Mouse (Mus musculus): ENCODE measurements around the gene Ksr1. TPM values are rescaled to one million over a fixed set of nuclear protein-coding genes. Genes with fewer than 3 reads are reported as not detected.

Gene Ksr1
- polyA plus RNA-seq, 1 experiment from 2014 or later, result 3.3 TPM

DNA sequence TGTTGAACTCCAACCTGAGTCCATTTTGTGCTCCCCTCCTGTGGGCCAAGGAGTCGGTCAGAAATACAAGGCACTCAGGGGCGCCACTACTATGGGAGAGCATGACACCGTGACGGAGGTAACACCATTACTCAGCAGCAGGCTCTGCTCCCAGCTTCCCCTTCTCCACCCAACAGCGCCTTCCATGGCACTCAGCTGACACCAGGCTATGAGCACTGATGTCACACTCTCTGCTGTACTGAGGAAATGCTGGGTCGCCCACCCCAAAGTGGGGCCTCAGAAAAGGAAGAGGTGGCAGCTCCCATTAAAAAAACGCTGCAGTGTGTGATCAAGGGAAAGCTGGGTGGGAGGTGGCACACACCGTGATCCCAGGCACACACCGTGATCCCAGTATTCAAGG, 101.0 kb downstream of the Ksr1 start:
- no peak overlapping the region for H3K27ac ChIP-seq (ENCODE audit: low read length)
- ATAC-seq (ENCODE audit: low read depth), result no peak
- peaks cover 16% of the 10 kb centered on the region for H3K36me3 ChIP-seq (ENCODE audit: control insufficient read depth, insufficient read depth, low read length)
- H3K9ac ChIP-seq (ENCODE audit: low read length), result no peak overlapping the region
- WGBS, result 88% methylated on average over 9 of the region's 9 CpGs
- no peak overlapping the region for H3K4me2 ChIP-seq (ENCODE audit: low read depth, low read length)
- no peak overlapping the region for H3K4me3 ChIP-seq (ENCODE audit: low read length)
- H3K4me1 ChIP-seq (replicated peaks; ENCODE audit: control insufficient read depth, insufficient read depth, low read length), result no peaks in the 10 kb centered on the region; the same call in 1 of the 2 replicates
- H3K9me3 ChIP-seq (ENCODE audit: control insufficient read depth, low read length), result 0 out of 2 replicates have a peak, but pooled peaks cover 3% of the 10 kb centered on the region
- no peaks in the 10 kb centered on the region for H3K27me3 ChIP-seq (ENCODE audit: control insufficient read depth, insufficient read depth, low read depth, low read length)

DNA sequence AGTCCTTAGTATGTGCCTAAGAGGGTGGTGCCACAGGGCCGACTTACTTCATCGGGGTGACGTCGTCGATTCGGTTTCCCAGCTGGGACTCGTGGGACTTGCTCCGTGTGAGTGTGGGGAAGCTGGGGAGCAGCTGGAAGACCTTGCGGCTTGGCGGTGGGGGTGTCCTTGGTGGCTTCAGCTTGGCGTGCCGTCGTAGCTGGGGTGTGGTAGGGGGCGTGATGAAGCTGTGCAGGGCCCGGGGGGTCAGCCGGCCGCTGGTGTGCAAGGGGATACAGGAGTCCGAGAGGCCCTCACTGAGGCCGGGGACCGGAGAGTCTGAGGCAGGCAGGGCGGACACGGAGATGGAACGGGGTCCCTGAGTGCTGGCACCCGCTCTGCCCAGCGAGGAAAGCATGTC, 101.4 kb downstream of the Ksr1 start:
- no peak for ATAC-seq (ENCODE audit: low read depth)
- H3K9ac ChIP-seq (ENCODE audit: low read length), result no peak overlapping the region
- H3K27me3 ChIP-seq (ENCODE audit: control insufficient read depth, insufficient read depth, low read depth, low read length), result no peaks in the 10 kb centered on the region
- H3K36me3 ChIP-seq (ENCODE audit: control insufficient read depth, insufficient read depth, low read length), result peaks cover 16% of the 10 kb centered on the region
- 0 out of 2 replicates have a peak, but pooled peaks cover 3% of the 10 kb centered on the region for H3K9me3 ChIP-seq (ENCODE audit: control insufficient read depth, low read length)
- H3K27ac ChIP-seq (ENCODE audit: low read length), result no peak overlapping the region
- H3K4me1 ChIP-seq (replicated peaks; ENCODE audit: control insufficient read depth, insufficient read depth, low read length), result no peaks in the 10 kb centered on the region; the same call in 1 of the 2 replicates
- no peak overlapping the region for H3K4me2 ChIP-seq (ENCODE audit: low read depth, low read length)
- WGBS, result 89% methylated on average over 25 of the region's 25 CpGs
- H3K4me3 ChIP-seq (ENCODE audit: low read length), result no peak overlapping the region

DNA sequence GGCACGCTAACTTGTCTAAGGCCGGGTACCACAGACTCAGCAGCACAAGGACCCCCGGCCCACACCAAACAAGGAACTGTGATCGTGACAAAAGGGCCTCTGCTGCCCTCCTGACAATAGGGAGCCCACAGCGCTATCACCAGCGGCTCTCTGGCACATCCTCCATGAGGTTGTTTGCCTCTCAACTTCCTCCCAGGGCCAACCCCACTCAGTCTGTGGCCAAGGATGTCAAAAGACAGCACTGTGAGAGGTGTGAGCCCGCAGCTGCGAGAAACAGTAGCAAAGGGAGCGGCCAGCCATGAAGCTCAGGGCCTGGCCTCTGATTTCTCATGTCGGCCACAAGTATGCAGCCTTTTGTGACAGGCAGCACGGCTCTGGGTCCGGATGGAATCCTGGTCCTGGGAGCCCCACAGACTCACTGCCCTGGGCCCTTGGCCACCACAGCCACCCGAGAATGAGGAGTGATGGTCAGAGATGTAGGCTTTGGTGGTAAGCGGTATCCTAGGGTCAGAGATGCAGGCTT, 104.2 kb downstream of the Ksr1 start:
- H3K4me2 ChIP-seq (ENCODE audit: low read depth, low read length), result no peak overlapping the region
- no peak for ATAC-seq (ENCODE audit: low read depth)
- H3K4me3 ChIP-seq (ENCODE audit: low read length), result no peak overlapping the region
- H3K36me3 ChIP-seq (ENCODE audit: control insufficient read depth, insufficient read depth, low read length), result peaks cover 16% of the 10 kb centered on the region
- H3K9ac ChIP-seq (ENCODE audit: low read length), result no peak overlapping the region
- H3K27me3 ChIP-seq (ENCODE audit: control insufficient read depth, insufficient read depth, low read depth, low read length), result no peaks in the 10 kb centered on the region
- WGBS, result 68% methylated on average over 14 of the region's 14 CpGs
- H3K4me1 ChIP-seq (replicated peaks; ENCODE audit: control insufficient read depth, insufficient read depth, low read length), result peaks cover 3% of the 10 kb centered on the region
- no peak overlapping the region for H3K27ac ChIP-seq (ENCODE audit: low read length)
- no peaks in the 10 kb centered on the region for H3K9me3 ChIP-seq (ENCODE audit: control insufficient read depth, low read length)

DNA sequence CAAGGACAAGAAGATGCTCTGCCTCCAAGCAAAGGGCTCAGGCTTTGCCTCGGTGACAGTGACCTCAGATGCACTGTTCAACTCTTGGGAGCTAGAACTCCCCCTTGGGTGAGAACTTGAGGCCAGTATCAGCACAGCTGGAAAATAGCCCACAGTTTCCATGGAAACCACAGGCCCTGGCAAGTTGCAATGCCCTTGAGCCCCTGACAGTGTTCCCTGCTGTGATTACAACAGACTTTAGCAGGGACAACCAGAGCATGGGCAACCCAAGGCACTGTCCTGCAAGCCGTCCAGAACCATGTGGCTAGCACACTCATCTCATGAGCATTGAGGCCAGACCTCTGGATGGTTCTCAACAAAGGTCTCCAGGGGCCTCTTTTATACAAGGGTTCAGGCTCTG, 106.7 kb downstream of the Ksr1 start:
- Histone ChIP-seq H3K27me3 (ENCODE audit: control insufficient read depth, insufficient read depth, low read depth, low read length) (no peaks in the 10 kb centered on the region), H3K9me3 (ENCODE audit: control insufficient read depth, low read length) (no peaks in the 10 kb centered on the region), H3K27ac (ENCODE audit: low read length) (no peak overlapping the region), H3K4me2 (ENCODE audit: low read depth, low read length) (no peak overlapping the region), H3K4me3 (ENCODE audit: low read length) (no peak overlapping the region), H3K4me1 (replicated peaks; ENCODE audit: control insufficient read depth, insufficient read depth, low read length) (peaks cover 3% of the 10 kb centered on the region; the same call in 1 of the 2 replicates), H3K9ac (ENCODE audit: low read length) (no peak overlapping the region), H3K36me3 (ENCODE audit: control insufficient read depth, insufficient read depth, low read length) (peaks cover 14% of the 10 kb centered on the region)
- 0 out of 2 replicates have a peak, but pooled peaks have one; percentile 24 for ATAC-seq (ENCODE audit: low read depth)
- WGBS, result 47% methylated on average over 2 of the region's 2 CpGs

DNA sequence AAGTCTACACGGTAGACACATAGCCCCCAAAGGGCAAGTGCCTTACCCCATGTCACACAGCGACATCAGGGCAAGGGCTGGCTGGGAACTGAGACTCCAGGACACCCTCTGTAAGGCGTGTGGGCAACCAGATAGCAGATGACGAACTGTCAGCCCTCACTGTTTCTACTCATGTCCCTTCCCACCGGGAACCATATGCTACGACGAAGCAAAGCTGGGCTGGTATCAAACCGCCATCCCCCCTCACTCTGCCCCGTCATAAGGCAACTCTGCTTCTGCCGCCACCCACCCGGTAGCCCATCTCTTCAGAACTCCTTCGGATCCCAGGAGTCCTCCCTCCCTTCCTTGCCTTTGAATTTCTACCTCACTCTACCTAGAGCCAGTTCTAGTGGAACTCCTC, 108.7 kb downstream of the Ksr1 start:
- Histone ChIP-seq H3K4me2 (ENCODE audit: low read depth, low read length) (no peak overlapping the region), H3K27me3 (ENCODE audit: control insufficient read depth, insufficient read depth, low read depth, low read length) (no peaks in the 10 kb centered on the region), H3K36me3 (ENCODE audit: control insufficient read depth, insufficient read depth, low read length) (peaks cover 12% of the 10 kb centered on the region), H3K9me3 (ENCODE audit: control insufficient read depth, low read length) (no peaks in the 10 kb centered on the region), H3K9ac (ENCODE audit: low read length) (no peak overlapping the region), H3K27ac (ENCODE audit: low read length) (no peak overlapping the region), H3K4me1 (replicated peaks; ENCODE audit: control insufficient read depth, insufficient read depth, low read length) (peaks cover 3% of the 10 kb centered on the region; the same call in 1 of the 2 replicates), H3K4me3 (ENCODE audit: low read length) (no peak overlapping the region)
- ATAC-seq (ENCODE audit: low read depth), result no peak
- 83% methylated on average over 12 of the region's 12 CpGs for WGBS

DNA sequence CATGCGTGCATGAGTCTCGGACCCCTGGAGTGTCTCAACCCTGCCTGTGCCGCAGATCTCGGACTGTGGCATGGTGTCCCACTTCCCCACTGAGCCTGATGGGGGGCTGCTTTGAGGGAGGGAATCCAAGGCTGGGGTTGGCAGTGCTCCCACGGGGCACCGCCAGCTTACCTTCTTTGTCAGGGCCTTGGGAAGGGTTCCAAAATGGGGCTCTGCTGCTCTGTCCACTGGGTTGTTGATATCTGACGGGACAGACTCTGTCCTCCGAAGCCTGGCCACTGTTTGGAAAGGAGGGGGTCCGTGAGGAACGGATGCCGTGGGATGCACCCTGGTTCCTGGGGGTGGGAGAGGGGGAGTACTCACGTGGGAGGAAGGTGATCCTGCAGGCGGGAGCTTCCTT, 109.9 kb downstream of the Ksr1 start:
- no peak overlapping the region for H3K4me2 ChIP-seq (ENCODE audit: low read depth, low read length)
- no peaks in the 10 kb centered on the region for H3K27me3 ChIP-seq (ENCODE audit: control insufficient read depth, insufficient read depth, low read depth, low read length)

DNA sequence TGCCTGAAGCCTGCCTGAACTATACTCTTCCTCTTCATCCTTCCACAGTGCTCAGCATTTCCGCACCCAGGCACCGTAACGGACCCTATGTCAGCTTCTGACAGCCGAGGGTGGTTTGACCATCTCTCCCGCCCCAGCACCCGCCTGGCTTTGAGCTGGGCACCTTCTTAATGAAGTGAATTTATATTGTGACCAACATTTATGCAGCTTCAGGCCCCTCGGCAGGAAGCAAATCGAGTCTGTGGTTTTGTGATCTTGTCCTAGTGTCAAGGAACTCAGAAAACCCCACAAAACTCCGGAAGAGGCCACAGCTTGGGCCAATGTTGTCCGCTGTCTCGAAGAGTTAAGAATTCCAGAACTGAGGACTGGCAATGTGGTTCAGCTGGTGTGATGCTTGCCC, 112.6 kb downstream of the Ksr1 start:
- ATAC-seq (ENCODE audit: low read depth), result no peak
- H3K4me1 ChIP-seq (replicated peaks; ENCODE audit: control insufficient read depth, insufficient read depth, low read length), result no peaks in the 10 kb centered on the region

More for the DNA sequence above, 109.9 kb downstream of the Ksr1 start:
- H3K27ac ChIP-seq (ENCODE audit: low read length), result no peak overlapping the region
- H3K9ac ChIP-seq (ENCODE audit: low read length), result no peak overlapping the region
- H3K9me3 ChIP-seq (ENCODE audit: control insufficient read depth, low read length), result no peaks in the 10 kb centered on the region
- peaks cover 3% of the 10 kb centered on the region; the same call in 1 of the 2 replicates for H3K4me1 ChIP-seq (replicated peaks; ENCODE audit: control insufficient read depth, insufficient read depth, low read length)
- WGBS, result 78% methylated on average over 13 of the region's 13 CpGs
- ATAC-seq (ENCODE audit: low read depth), result no peak
- H3K36me3 ChIP-seq (ENCODE audit: control insufficient read depth, insufficient read depth, low read length), result peaks cover 7% of the 10 kb centered on the region
- H3K4me3 ChIP-seq (ENCODE audit: low read length), result no peak overlapping the region

DNA sequence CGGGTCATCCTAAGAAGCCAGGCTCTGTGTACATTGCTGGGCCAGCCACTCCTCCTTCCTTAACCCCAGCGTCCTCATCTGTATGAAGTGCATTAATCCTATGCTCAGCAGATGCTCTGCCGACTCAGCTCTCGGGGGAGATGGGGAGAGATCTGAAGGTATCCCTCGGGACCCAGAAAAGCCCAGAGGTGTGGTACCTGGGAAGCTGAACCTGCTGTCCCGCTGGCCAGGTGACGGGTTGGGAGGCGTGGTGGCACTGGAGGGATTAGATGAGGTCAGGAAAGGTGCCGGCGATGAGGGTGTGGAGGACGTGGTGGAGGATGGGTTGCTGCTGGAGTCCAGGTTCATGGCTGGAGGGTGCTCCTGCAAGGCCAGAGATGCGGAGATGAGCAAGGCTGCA, 113.2 kb downstream of the Ksr1 start:
- no peaks in the 10 kb centered on the region for H3K4me1 ChIP-seq (replicated peaks; ENCODE audit: control insufficient read depth, insufficient read depth, low read length)
- no peaks in the 10 kb centered on the region for H3K9me3 ChIP-seq (ENCODE audit: control insufficient read depth, low read length)
- no peak overlapping the region for H3K4me2 ChIP-seq (ENCODE audit: low read depth, low read length)
- 70% methylated on average over 12 of the region's 12 CpGs for WGBS
- no peaks in the 10 kb centered on the region for H3K27me3 ChIP-seq (ENCODE audit: control insufficient read depth, insufficient read depth, low read depth, low read length)
- no peak overlapping the region for H3K9ac ChIP-seq (ENCODE audit: low read length)
- no peak overlapping the region for H3K4me3 ChIP-seq (ENCODE audit: low read length)
- no peak for ATAC-seq (ENCODE audit: low read depth)
- H3K36me3 ChIP-seq (ENCODE audit: control insufficient read depth, insufficient read depth, low read length), result no peaks in the 10 kb centered on the region; the same call in 1 of the 2 replicates
- no peak overlapping the region for H3K27ac ChIP-seq (ENCODE audit: low read length)

More for the DNA sequence above, 112.6 kb downstream of the Ksr1 start:
- no peaks in the 10 kb centered on the region for H3K9me3 ChIP-seq (ENCODE audit: control insufficient read depth, low read length)
- no peak overlapping the region for H3K9ac ChIP-seq (ENCODE audit: low read length)
- no peak overlapping the region for H3K4me3 ChIP-seq (ENCODE audit: low read length)
- no peak overlapping the region for H3K27ac ChIP-seq (ENCODE audit: low read length)
- H3K4me2 ChIP-seq (ENCODE audit: low read depth, low read length), result no peak overlapping the region
- WGBS, result 81% methylated on average over 11 of the region's 11 CpGs
- H3K36me3 ChIP-seq (ENCODE audit: control insufficient read depth, insufficient read depth, low read length), result no peaks in the 10 kb centered on the region; the same call in 1 of the 2 replicates
- H3K27me3 ChIP-seq (ENCODE audit: control insufficient read depth, insufficient read depth, low read depth, low read length), result no peaks in the 10 kb centered on the region

DNA sequence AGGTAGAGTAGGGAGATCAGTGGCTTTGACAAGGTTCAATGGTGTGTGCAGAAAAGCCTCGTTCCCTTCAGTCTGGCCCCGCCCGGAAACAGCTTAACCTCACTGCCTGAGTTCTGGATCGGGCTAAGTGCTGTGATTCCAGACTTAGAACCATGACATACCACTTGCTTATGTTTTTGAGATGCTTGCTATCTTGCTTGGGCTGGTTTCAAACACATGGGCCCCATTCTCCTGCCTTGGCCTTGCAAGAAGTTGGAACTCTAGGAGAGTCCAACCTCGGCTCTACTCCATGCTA, 114.8 kb downstream of the Ksr1 start:
- no peaks in the 10 kb centered on the region; the same call in 1 of the 2 replicates for H3K36me3 ChIP-seq (ENCODE audit: control insufficient read depth, insufficient read depth, low read length)
- H3K9me3 ChIP-seq (ENCODE audit: control insufficient read depth, low read length), result no peaks in the 10 kb centered on the region
- no peak overlapping the region for H3K4me2 ChIP-seq (ENCODE audit: low read depth, low read length)
- WGBS, result 70% methylated on average over 5 of the region's 5 CpGs
- no peaks in the 10 kb centered on the region for H3K27me3 ChIP-seq (ENCODE audit: control insufficient read depth, insufficient read depth, low read depth, low read length)
- no peak overlapping the region for H3K27ac ChIP-seq (ENCODE audit: low read length)
- H3K4me3 ChIP-seq (ENCODE audit: low read length), result no peak overlapping the region
- no peaks in the 10 kb centered on the region for H3K4me1 ChIP-seq (replicated peaks; ENCODE audit: control insufficient read depth, insufficient read depth, low read length)
- H3K9ac ChIP-seq (ENCODE audit: low read length), result no peak overlapping the region
- no peak for ATAC-seq (ENCODE audit: low read depth)
